Mouse (Mus musculus): ENCODE results near the gene Mdga1.

Gene Mdga1

GRCm38 (mm10) chr17:29981568-29981967 is 11.7 kb upstream of the Mdga1 start:
- DNase-seq (ENCODE audit: low read depth in 2 of 2, low spot score in 2 of 2): no peak

GRCm38 (mm10) chr17:29979841-29980240 is 10.0 kb upstream of the Mdga1 start:
- peak; percentile 10 to 44 for DNase-seq (ENCODE audit: low read depth in 2 of 2, low spot score in 2 of 2)

- no peak for DNase-seq (ENCODE audit: low read depth in 2 of 2, low spot score in 2 of 2)
Measured at GRCm38 (mm10) chr17:29979020-29979419, 9.1 kb upstream of the Mdga1 start.

- peak; percentile 63 to 68 for DNase-seq (ENCODE audit: low read depth in 2 of 2, low spot score in 2 of 2)
Measured at GRCm38 (mm10) chr17:29975731-29976130, 5.8 kb upstream of the Mdga1 start.

- peak; percentile 29 to 53 for DNase-seq (ENCODE audit: low read depth in 2 of 2, low spot score in 2 of 2)
Measured at GRCm38 (mm10) chr17:29973226-29973625, 3.3 kb upstream of the Mdga1 start.

- DNase-seq (ENCODE audit: low read depth in 2 of 2, low spot score in 2 of 2): no peak
Measured at GRCm38 (mm10) chr17:29971761-29972432, 2.0 kb upstream of the Mdga1 start.

- no peak for DNase-seq (ENCODE audit: low read depth in 2 of 2, low spot score in 2 of 2)
Measured at GRCm38 (mm10) chr17:29965506-29965905, 4.4 kb downstream of the Mdga1 start.

GRCm38 (mm10) chr17:29963730-29964259 is 6.1 kb downstream of the Mdga1 start:
- peak; percentile 23 to 40 for DNase-seq (ENCODE audit: low read depth in 2 of 2, low spot score in 2 of 2)

- no peak for DNase-seq (ENCODE audit: low read depth in 2 of 2, low spot score in 2 of 2)
Measured at GRCm38 (mm10) chr17:29955880-29956279, 14.0 kb downstream of the Mdga1 start.

GRCm38 (mm10) chr17:29954316-29954715 is 15.6 kb downstream of the Mdga1 start:
- no peak for DNase-seq (ENCODE audit: low read depth in 2 of 2, low spot score in 2 of 2)

GRCm38 (mm10) chr17:29951100-29951499 is 18.8 kb downstream of the Mdga1 start:
- peak in 1 of 2 experiments; percentile 9 for DNase-seq (ENCODE audit: low read depth in 2 of 2, low spot score in 2 of 2)

- no peak for DNase-seq (ENCODE audit: low read depth in 2 of 2, low spot score in 2 of 2)
Measured at GRCm38 (mm10) chr17:29950574-29950973, 19.3 kb downstream of the Mdga1 start.

GRCm38 (mm10) chr17:29947271-29947714 is 22.6 kb downstream of the Mdga1 start:
- no peak for DNase-seq (ENCODE audit: low read depth in 2 of 2, low spot score in 2 of 2)

GRCm38 (mm10) chr17:29944376-29944775 is 25.5 kb downstream of the Mdga1 start:
- no peak for DNase-seq (ENCODE audit: low read depth in 2 of 2, low spot score in 2 of 2)

GRCm38 (mm10) chr17:29939011-29939410 is 30.9 kb downstream of the Mdga1 start:
- DNase-seq (ENCODE audit: low read depth in 2 of 2, low spot score in 2 of 2): no peak

GRCm38 (mm10) chr17:29937350-29937781 is 32.5 kb downstream of the Mdga1 start:
- no peak for DNase-seq (ENCODE audit: low read depth in 2 of 2, low spot score in 2 of 2)

- DNase-seq (ENCODE audit: low read depth in 2 of 2, low spot score in 2 of 2): no peak
Measured at GRCm38 (mm10) chr17:29934133-29934851, 35.6 kb downstream of the Mdga1 start.

- no peak for DNase-seq (ENCODE audit: low read depth in 2 of 2, low spot score in 2 of 2)
Measured at GRCm38 (mm10) chr17:29932753-29933152, 37.1 kb downstream of the Mdga1 start.

GRCm38 (mm10) chr17:29931224-29931945 is 38.5 kb downstream of the Mdga1 start:
- DNase-seq (ENCODE audit: low read depth in 2 of 2, low spot score in 2 of 2): no peak

GRCm38 (mm10) chr17:29928751-29929237 is 41.1 kb downstream of the Mdga1 start:
- DNase-seq (ENCODE audit: low read depth in 2 of 2, low spot score in 2 of 2): peak in 1 of 2 experiments; percentile 12
